Mouse (Mus musculus) small intestine, adult 2 months (tissue): ENCODE results near the gene Nudt3.
"Not testable (repeated sequence)": the region's sequence is repeated elsewhere in the genome, so short reads cannot be mapped to it uniquely, and the experiment has no call there.

Source experiments
- CTCF ChIP-seq: fragments of 200-500 bp; IDR thresholded peaks from 2 replicates; pipeline ENCODE4 v1.5.1; 2012; ENCODE audit warnings: low read depth, mild to moderate bottlenecking, control low read depth, inconsistent platforms, low read length, moderate library complexity, mixed read lengths; ENCODE audit not compliant: insufficient replicate concordance, insufficient read length; ENCODE audit errors: extremely low read depth
- POLR2A ChIP-seq: fragments of 200-500 bp; IDR thresholded peaks from 2 replicates; pipeline ENCODE4 v1.6.1; 2012; ENCODE audit warnings: low read depth, mild to moderate bottlenecking, control low read depth, inconsistent platforms, low read length, moderate library complexity

DNA sequence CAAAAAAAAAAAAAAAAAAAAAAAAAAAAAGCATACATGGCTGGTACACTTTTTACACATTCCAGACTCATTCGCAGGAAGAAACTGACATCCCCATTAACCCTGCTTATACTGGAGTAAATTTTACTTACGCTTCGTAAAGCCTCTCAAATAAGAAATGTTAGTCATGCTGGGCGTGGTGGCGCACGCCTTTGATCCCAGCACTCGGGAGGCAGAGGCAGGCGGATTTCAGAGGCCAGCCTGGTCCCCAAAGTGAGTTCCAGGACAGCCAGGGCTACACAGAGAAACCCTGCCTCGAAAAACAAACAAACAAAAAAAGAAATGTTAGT, 12.2 kb upstream of the Nudt3 start:
- not testable (repeated sequence) for TF ChIP-seq CTCF, POLR2A
